Mouse (Mus musculus) cerebellum, postnatal 36 days (tissue): Measurements from ENCODE around the gene Fndc3b.

Experiments used
- DNase-seq, 2 experiments: peaks; one replicate each; pipeline ENCODE4 v3.0.0; 2021 to 2022; ENCODE audit warnings: mixed read lengths in 2 of 2

The Fndc3b gene

DNA sequence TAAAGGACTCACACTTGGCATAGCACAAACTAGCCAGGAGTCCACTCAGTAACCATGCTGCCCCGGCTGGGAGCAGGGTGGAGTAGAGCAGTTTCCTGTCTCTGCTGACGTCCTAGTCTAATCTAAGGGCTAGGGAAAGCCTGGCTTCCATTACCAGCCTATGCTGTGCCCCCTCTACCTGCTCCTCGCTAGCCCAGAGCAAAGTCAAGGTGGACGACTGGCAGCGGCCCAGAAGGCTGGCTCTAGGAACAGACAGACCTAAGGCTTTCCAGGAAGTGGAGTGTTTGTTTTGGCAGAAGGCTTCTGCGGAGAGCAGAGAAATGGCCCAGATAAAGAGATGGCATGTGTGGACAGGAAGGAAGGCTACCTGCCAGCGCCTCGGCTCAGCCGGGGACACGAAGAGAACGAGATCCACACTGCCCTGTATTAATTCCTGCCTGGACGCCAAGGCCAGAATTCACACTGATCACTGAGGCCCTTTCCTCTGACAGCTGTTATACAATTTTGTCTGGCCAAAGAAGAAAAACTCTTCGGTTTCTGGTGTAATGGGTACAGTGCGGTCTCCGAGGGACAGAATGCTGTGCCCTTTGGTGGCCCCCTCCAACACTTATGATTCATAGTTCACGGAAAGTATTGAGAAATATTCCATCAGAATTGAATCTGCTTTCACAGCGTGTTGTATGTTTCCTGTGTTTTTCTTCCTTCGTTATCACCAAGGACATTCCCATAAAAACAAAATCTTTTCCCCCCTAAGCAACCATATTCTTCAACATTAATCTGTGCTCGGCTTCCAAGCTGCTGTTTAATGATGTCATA, 94.5 kb downstream of the Fndc3b start:
- peak; percentile 92 to 93 for DNase-seq

DNA sequence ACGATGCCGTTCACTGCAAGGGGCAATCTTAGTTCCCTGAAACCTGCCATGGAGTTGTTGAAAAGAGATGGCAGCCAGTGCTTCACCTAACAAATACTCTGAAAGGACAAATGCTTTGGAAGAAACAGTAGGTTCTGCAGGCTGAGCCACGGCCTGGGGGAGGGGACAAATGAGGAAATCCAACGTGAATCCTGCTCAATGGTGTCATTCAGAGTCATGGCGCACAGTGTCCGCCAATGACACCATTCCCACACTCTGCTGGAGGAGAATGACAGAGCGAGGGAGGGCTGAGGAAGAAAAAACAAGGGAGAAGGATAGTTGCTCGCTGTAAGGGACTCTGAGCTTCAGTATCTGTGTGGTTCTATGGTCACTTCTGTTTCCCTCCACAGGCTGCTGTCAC, 95.6 kb downstream of the Fndc3b start:
- no peak for DNase-seq

GRCm38 (mm10) chr3:27613828-27614227, 97.3 kb downstream of the Fndc3b start:
- DNase-seq = no peak

DNA sequence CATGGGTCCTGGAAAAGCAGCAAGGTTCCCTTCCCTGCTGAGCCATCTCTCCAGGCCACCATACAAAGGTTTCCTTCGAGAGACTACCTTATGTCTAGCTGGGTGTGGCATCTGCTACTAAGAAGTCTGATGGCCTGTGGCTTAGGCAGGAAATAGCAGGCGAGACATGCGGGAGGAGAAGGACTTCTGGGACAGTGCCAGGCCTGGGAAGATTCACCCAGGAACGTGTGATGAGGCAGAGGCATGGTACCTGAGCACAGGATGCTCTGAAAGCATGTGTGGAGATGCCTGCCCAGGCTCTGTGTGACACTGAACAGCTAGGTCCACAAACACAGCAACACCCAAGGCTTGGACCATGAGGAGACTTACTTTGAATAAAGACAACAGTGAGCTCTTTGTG, 98.1 kb downstream of the Fndc3b start:
- DNase-seq = no peak

GRCm38 (mm10) chr3:27611986-27612385, 99.1 kb downstream of the Fndc3b start:
- DNase-seq = no peak

GRCm38 (mm10) chr3:27610547-27610946, 100.6 kb downstream of the Fndc3b start:
- no peak for DNase-seq

- DNase-seq = no peak
These were observed 101.0 kb downstream of the Fndc3b start for GRCm38 (mm10) chr3:27610089-27610488.

DNA sequence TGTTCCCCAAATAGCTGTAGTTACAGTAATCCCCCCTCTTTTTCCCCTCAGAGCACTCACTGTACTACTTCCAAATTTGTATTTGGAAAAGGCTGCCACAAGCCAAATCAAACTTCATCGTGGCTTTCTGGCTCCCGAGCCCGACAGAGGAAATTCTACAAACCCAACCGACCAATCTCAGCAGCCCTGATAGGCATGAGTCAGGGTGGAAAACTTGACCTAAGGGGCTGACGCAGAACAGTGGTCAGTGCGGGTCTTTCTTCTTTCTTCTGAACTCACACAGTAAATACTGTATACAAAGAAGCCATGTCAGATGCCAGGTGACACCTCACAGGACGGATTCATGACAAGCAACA, 103.3 kb downstream of the Fndc3b start:
- DNase-seq = no peak

GRCm38 (mm10) chr3:27607081-27607795, 103.9 kb downstream of the Fndc3b start:
- peak; percentile 53 to 56 for DNase-seq

GRCm38 (mm10) chr3:27606626-27607025, 104.5 kb downstream of the Fndc3b start:
- DNase-seq = no peak

DNA sequence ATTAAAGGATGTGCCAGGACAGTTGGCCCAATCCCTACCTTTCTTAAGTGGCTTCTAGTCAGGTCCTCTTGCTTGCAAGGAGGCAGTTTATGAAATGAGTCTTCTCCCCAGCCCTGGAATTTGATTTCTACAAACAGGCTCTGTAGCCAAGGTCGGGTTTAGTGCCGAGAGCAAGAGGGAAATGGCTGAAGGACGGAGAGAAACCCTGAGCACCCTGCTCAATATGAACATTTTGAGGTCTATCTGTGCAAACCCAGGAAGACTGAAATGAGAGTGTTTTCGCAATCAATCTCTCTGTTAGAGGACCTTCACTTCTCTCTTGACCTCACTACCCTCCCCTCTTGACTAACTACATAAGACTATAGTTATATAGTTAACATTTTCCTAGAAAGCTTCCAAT, 105.5 kb downstream of the Fndc3b start:
- DNase-seq = no peak

DNA sequence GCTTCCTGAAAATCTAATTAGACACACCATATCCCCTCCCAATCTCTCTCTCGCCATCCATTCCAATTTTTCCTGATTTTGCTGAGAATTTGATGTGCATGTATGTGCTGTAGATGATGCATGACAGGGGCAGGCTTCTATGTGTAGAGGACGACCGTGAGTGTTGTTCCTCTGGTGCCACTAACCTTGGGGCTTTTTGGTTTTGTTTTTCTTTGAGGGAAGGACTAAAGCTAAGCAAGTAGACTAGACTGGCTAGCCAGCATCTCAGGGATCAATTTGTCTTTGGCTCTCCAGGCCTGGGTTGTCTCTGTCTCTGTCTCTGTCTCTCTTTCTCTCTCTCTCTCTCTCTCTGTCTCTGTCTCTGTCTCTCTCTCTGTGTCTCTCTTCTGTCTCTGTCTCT, 106.0 kb downstream of the Fndc3b start:
- no peak for DNase-seq

DNA sequence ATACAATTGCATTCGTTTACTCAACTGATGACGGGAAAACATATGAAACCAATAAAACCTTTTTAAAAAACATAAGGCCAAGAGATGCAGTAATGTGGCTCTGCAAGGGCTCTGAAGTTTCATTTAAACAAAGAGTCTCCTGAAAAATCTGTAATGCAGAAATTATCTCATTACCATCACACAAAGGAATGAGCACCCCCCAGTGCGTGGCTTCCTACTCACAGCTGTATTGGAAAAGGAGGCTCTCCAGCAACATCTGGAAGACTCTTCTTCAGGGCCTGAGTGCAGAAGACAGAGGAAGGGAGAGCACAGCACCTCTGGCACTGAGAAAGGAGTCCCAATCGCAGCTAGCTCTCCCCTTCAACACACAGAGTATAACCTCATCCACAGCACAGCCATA, 106.5 kb downstream of the Fndc3b start:
- no peak for DNase-seq

GRCm38 (mm10) chr3:27603905-27604620, 107.0 kb downstream of the Fndc3b start:
- no peak for DNase-seq

GRCm38 (mm10) chr3:27600645-27601044, 110.5 kb downstream of the Fndc3b start:
- no peak for DNase-seq

- DNase-seq = no peak
These were observed 110.9 kb downstream of the Fndc3b start for GRCm38 (mm10) chr3:27600197-27600596.

- DNase-seq = no peak
These were observed 112.4 kb downstream of the Fndc3b start for GRCm38 (mm10) chr3:27598437-27599382.

DNA sequence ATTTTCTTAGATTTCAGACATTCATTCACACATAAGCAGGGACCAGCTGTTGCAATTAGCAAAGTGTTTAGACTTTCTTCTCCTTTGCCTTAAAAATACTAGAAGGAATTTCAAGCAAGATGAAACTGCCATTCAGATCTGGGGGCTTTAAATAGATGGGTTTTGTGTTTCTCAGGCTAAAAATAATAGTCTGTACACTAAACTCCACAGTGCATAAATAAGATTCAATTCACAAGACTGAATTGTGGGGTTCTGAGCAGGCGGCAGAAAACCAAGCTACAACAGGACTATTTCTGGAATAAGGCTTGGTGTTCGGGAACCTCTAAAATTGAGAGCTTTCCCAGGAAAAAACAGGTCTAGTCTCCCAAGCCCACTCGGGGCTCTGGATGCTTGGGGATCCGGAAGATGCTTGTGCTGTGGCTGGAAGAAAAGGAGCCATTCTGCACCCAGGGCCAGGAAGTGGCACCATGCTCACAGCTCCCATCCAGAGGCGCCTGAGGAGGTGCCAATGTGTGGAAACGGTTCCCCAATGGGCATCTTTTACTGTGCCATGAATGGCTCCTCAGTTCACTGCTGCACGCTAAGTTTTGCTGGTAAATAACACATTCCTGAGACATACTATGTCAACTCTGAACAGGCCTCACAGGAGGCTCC, 117.5 kb downstream of the Fndc3b start:
- no peak for DNase-seq

- no peak for DNase-seq
These were observed 118.2 kb downstream of the Fndc3b start for GRCm38 (mm10) chr3:27592728-27593484.

- no peak for DNase-seq
These were observed 120.3 kb downstream of the Fndc3b start for GRCm38 (mm10) chr3:27590823-27591222.

DNA sequence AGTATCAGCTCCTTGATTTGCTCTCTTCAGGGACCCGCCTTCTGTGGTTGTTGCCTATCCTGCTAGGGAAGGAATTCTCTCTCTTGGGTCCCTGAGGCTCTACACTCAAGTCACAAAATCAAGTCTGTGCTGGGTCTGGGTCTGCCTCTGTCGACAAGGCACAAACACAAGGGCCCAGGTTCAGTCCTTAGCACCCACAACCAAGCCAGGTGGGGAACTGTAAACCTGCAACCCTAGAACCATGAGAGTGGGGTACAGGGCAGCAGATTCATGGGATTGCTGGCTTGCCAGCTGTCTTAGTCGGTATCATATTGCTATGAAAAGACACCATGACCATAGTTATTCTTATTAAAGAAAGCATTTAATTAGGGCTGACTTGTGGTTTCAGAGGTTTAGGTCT, 121.8 kb downstream of the Fndc3b start:
- DNase-seq = no peak
